Mouse (Mus musculus): ENCODE measurements around the gene Apoe. TPM values are rescaled to one million over a fixed set of nuclear protein-coding genes. Genes with fewer than 3 reads are reported as not detected.

Gene Apoe
- total and polyA plus RNA-seq, 3 experiments, result 6.2 to 16.7 (median 10.0) TPM

GRCm38 (mm10) chr7:19716055-19716682 is 17.2 kb upstream of the Apoe start:
- dilution Hi-C loops (cut with MboI; ENCODE audit: extremely low pct_ligation_motif_present, extremely low pct_unique_long_range_greater_than_20kb, low sequenced_read_pairs) (no loop called here), in situ Hi-C loops (cut with MboI; ENCODE audit: low pct_ligation_motif_present, low pct_unique_long_range_greater_than_20kb, low sequenced_read_pairs) (no loop called here)
- peak; percentile 73 for DNase-seq (ENCODE audit: extremely low read depth)
- H3K4me3 ChIP-seq (replicated peaks in 1 of 3; ENCODE audit: low read depth in 2 of 3, low read length in 2 of 3, poor library complexity in 1 of 3), result peak overlapping the region; percentile 52 to 64 (median 60)
- H3K4me2 ChIP-seq (ENCODE audit: insufficient read depth, low read depth, poor library complexity, severe bottlenecking), result peak overlapping the region; percentile 81
- peaks cover 3% of the 10 kb centered on the region for H3K9me3 ChIP-seq (replicated peaks; ENCODE audit: low read length)
- TF ChIP-seq RAD21 (IDR thresholded peaks at IDR 0.05; ENCODE audit: low read depth, low read length), result no peak
- no peak for TF ChIP-seq UBTF (IDR thresholded peaks at IDR 0.05; ENCODE audit: low read depth, low read length)
- peak; percentile 67; the same call in 1 of the 2 replicates for TF ChIP-seq MAX (IDR thresholded peaks at IDR 0.05; ENCODE audit: low read length)
- peak; percentile 92 for TF ChIP-seq MEF2A (IDR thresholded peaks at IDR 0.05; ENCODE audit: borderline replicate concordance, low read depth, low read length)
- no peak; the same call in 1 of the 2 replicates for TF ChIP-seq RCOR1 (conservative IDR thresholded peaks at IDR 0.05; ENCODE audit: low read depth, low read length)
- no peak; the same call in 1 of the 2 replicates for TF ChIP-seq JUND (conservative IDR thresholded peaks at IDR 0.05; ENCODE audit: low read depth, low read length)
- TF ChIP-seq EP300 (IDR thresholded peaks at IDR 0.05; ENCODE audit: low read length), result no peak
- TF ChIP-seq CHD2 (IDR thresholded peaks at IDR 0.05; ENCODE audit: low read length), result peak; percentile 2; the same call in 1 of the 2 replicates
- no peak for TF ChIP-seq USF1 (IDR thresholded peaks at IDR 0.05; ENCODE audit: low read depth, low read length)
- TF ChIP-seq PAX5 (IDR thresholded peaks at IDR 0.05; ENCODE audit: low read length), result no peak
- 0 out of 2 replicates have a peak, but pooled peaks have one; percentile 15 for TF ChIP-seq MAFK (IDR thresholded peaks at IDR 0.05; ENCODE audit: insufficient replicate concordance, low read length)
- peak; percentile 66 for TF ChIP-seq ZNF384 (IDR thresholded peaks at IDR 0.05; ENCODE audit: low read depth, low read length)
- TF ChIP-seq GABPA (IDR thresholded peaks at IDR 0.05; ENCODE audit: insufficient replicate concordance, low read depth, low read length), result no peak
- TF ChIP-seq E2F4 (IDR thresholded peaks at IDR 0.05; ENCODE audit: insufficient replicate concordance, low read depth, low read length), result no peak
- peak; percentile 67 for TF ChIP-seq BHLHE40 (IDR thresholded peaks at IDR 0.05; ENCODE audit: low read depth, low read length)
- peak; percentile 84 for TF ChIP-seq ZMIZ1 (IDR thresholded peaks at IDR 0.05; ENCODE audit: low read depth, low read length)
- TF ChIP-seq MYC (IDR thresholded peaks at IDR 0.05; ENCODE audit: low read depth, low read length), result no peak; the same call in 1 of the 2 replicates
- TF ChIP-seq NRF1 (IDR thresholded peaks at IDR 0.05; ENCODE audit: low read depth, low read length), result no peak
- TF ChIP-seq MXI1 (IDR thresholded peaks at IDR 0.05; ENCODE audit: low read depth, low read length), result peak; percentile 73
- TF ChIP-seq SIN3A (IDR thresholded peaks at IDR 0.05; ENCODE audit: low read length), result peak; percentile 90
- no peak for TF ChIP-seq POLR2AphosphoS2 (IDR thresholded peaks at IDR 0.05; ENCODE audit: low read depth, low read length)
- TF ChIP-seq TCF12 (IDR thresholded peaks at IDR 0.05; ENCODE audit: low read depth, low read length), result peak; percentile 84
- no peak for TF ChIP-seq SMC3 (IDR thresholded peaks at IDR 0.05; ENCODE audit: low read depth, low read length)
- peak; percentile 93 for TF ChIP-seq MAZ (IDR thresholded peaks at IDR 0.05; ENCODE audit: low read depth, low read length)
- no peak for TF ChIP-seq USF2 (conservative IDR thresholded peaks at IDR 0.05; ENCODE audit: low read depth, low read length)
- TF ChIP-seq CTCF (conservative IDR thresholded peaks at IDR 0.05 in 1 of 2, IDR thresholded peaks at IDR 0.05 in 1 of 2; ENCODE audit: low read depth in 2 of 2, low read length in 2 of 2), result no peak
- peak; percentile 60 for TF ChIP-seq ETS1 (conservative IDR thresholded peaks at IDR 0.05; ENCODE audit: low read depth, low read length)
- peak; percentile 75 for TF ChIP-seq IRF4 (IDR thresholded peaks at IDR 0.05; ENCODE audit: low read depth, low read length)
- no peak for TF ChIP-seq CHD1 (IDR thresholded peaks at IDR 0.05; ENCODE audit: low read depth, low read length)
- TF ChIP-seq ELF1 (IDR thresholded peaks at IDR 0.05; ENCODE audit: low read depth, low read length), result no peak
- no peak for TF ChIP-seq ZKSCAN1 (IDR thresholded peaks at IDR 0.05; ENCODE audit: borderline replicate concordance, low read depth, low read length)
- no peak for TF ChIP-seq ZC3H11A (IDR thresholded peaks at IDR 0.05; ENCODE audit: low read depth, low read length)
- 0 out of 2 replicates have a peak, but pooled peaks have one; percentile 77 for TF ChIP-seq KAT2A (IDR thresholded peaks at IDR 0.05; ENCODE audit: insufficient replicate concordance, low read length)
- no peak; the same call in 1 of the 2 replicates for TF ChIP-seq HCFC1 (IDR thresholded peaks at IDR 0.05; ENCODE audit: low read depth, low read length)
- peak; percentile 85 for TF ChIP-seq NELFE (IDR thresholded peaks at IDR 0.05; ENCODE audit: low read depth, low read length)
- TF ChIP-seq TBP (conservative IDR thresholded peaks at IDR 0.05; ENCODE audit: low read depth, low read length), result peak; percentile 84
- TF ChIP-seq JUN (IDR thresholded peaks at IDR 0.05; ENCODE audit: insufficient read depth, low read depth, low read length), result 0 out of 2 replicates have a peak, but pooled peaks have one; percentile 2
- peak; percentile 92 for TF ChIP-seq POLR2A (IDR thresholded peaks at IDR 0.05; ENCODE audit: low read depth, low read length)
- H3K36me3 ChIP-seq (replicated peaks in 1 of 2; ENCODE audit: control insufficient read depth in 1 of 2, insufficient read depth in 1 of 2, low read length in 1 of 2), result peaks cover 22 to 30% of the 10 kb centered on the region in 2 experiments
- H3K4me1 ChIP-seq (ENCODE audit: control insufficient read depth in 1 of 2, insufficient read depth in 2 of 2), result peaks cover 9 to 39% of the 10 kb centered on the region in 2 experiments; a peak in 3 of 4 replicates
- peak overlapping the region; percentile 69 for H3K9ac ChIP-seq (ENCODE audit: insufficient read depth, low read depth)
- H3K27ac ChIP-seq (ENCODE audit: insufficient read depth, low read depth), result peak overlapping the region; percentile 78
- H3K27me3 ChIP-seq (replicated peaks), result no peaks in the 10 kb centered on the region
- peaks cover 18% of the 10 kb centered on the region for H3K79me2 ChIP-seq (replicated peaks; ENCODE audit: control insufficient read depth, extremely low read depth, insufficient read depth, poor library complexity, severe bottlenecking)
